Comparison of ENCODE assay signal across 23 mouse cellular contexts in genomic region chr7:137220436-137220835, GRCm38 (mm10).
DNase-seq lines count a peak whose midpoint lies in the region; ATAC-seq lines count a peak whose summit lies in the region.
"Had no signal": no experiment of that assay in that cellular context is flagged by ENCODE, and none has a peak within 500 bp of the region (broad histone marks: within the 10 kb centered on the region; RNA-seq: fewer than 3 reads in every experiment).

No protein-coding gene starts in this region.

- H3K27ac ChIP-seq in hindbrain, embryonic 15.5 days (replicated peaks), result peak overlapping the region; percentile 17; the same call in 1 of the 2 replicates
- no peak overlapping the region for H3K27ac ChIP-seq in hindbrain, embryonic 11.5 days (ENCODE audit: low read depth, low read length)
- H3K27ac ChIP-seq in neural tube, embryonic 15.5 days (replicated peaks), result peak overlapping the region; percentile 46; the same call in 1 of the 2 replicates
- no peak overlapping the region for H3K27ac ChIP-seq in forebrain, embryonic 13.5 days
- H3K27ac ChIP-seq: embryonic facial prominence, embryonic 13.5 days; embryonic facial prominence, embryonic 15.5 days; forebrain, embryonic 10.5 days; forebrain, embryonic 12.5 days; forebrain, embryonic 15.5 days had no signal

- H3K4me2 ChIP-seq in hindbrain, embryonic 15.5 days, result no peak overlapping the region
- H3K4me2 ChIP-seq in hindbrain, embryonic 11.5 days (replicated peaks; ENCODE audit: low read depth, low read length), result no peak overlapping the region
- H3K4me2 ChIP-seq in neural tube, embryonic 15.5 days, result no peak overlapping the region
- H3K4me2 ChIP-seq in forebrain, embryonic 13.5 days, result no peak overlapping the region
- H3K4me2 ChIP-seq: embryonic facial prominence, embryonic 13.5 days; embryonic facial prominence, embryonic 15.5 days; forebrain, embryonic 12.5 days; forebrain, embryonic 15.5 days had no signal

- no peak overlapping the region for H3K4me3 ChIP-seq in hindbrain, embryonic 15.5 days
- H3K4me3 ChIP-seq in hindbrain, embryonic 11.5 days (ENCODE audit: low read depth, low read length), result no peak overlapping the region
- H3K4me3 ChIP-seq in neural tube, embryonic 15.5 days (replicated peaks), result no peak overlapping the region
- H3K4me3 ChIP-seq in forebrain, embryonic 13.5 days, result no peak overlapping the region
- H3K4me3 ChIP-seq: embryonic facial prominence, embryonic 13.5 days; embryonic facial prominence, embryonic 15.5 days; erythroblast, embryonic 14.5 days; forebrain, embryonic 10.5 days; forebrain, embryonic 12.5 days; forebrain, embryonic 15.5 days had no signal

- no peaks in the 10 kb centered on the region for H3K36me3 ChIP-seq in hindbrain, embryonic 15.5 days
- no peaks in the 10 kb centered on the region for H3K36me3 ChIP-seq in hindbrain, embryonic 11.5 days (ENCODE audit: control insufficient read depth, insufficient read depth, low read length)
- peaks cover 5% of the 10 kb centered on the region for H3K36me3 ChIP-seq in neural tube, embryonic 15.5 days
- no peaks in the 10 kb centered on the region for H3K36me3 ChIP-seq in forebrain, embryonic 13.5 days (ENCODE audit: poor library complexity, severe bottlenecking)
- H3K36me3 ChIP-seq: embryonic facial prominence, embryonic 15.5 days; forebrain, embryonic 10.5 days; forebrain, embryonic 12.5 days; forebrain, embryonic 15.5 days had no signal

- peak; percentile 66 to 76 for DNase-seq in cerebellum, postnatal 14 days
- DNase-seq in cerebellum, adult 11-12 months, result no peak
- DNase-seq in hindbrain, embryonic 11.5 days (ENCODE audit: low spot score), result no peak
- peak; percentile 54 for DNase-seq in left cerebral cortex, postnatal 4 days
- no peak for DNase-seq in left cerebral cortex, adult 9 months (ENCODE audit: low spot score in 2 of 2)
- DNase-seq: adrenal gland, adult 2 months; adrenal gland, postnatal 10 days; adrenal gland, postnatal 25 days; cerebellum, adult 18-20 months; cerebellum, adult 8-10 months; cerebellum, adult 9-11 months; cerebellum, postnatal 36 days; embryo, embryonic 11 days; forebrain, postnatal 0 days had no signal

- intact Hi-C loops in left cerebral cortex, postnatal 4 days (cut with DNase I), result no loop called here

- no peaks in the 10 kb centered on the region for H3K27me3 ChIP-seq in hindbrain, embryonic 15.5 days
- no peaks in the 10 kb centered on the region for H3K27me3 ChIP-seq in hindbrain, embryonic 11.5 days (ENCODE audit: control insufficient read depth, insufficient read depth, low read length)
- no peaks in the 10 kb centered on the region for H3K27me3 ChIP-seq in neural tube, embryonic 15.5 days (replicated peaks)
- H3K27me3 ChIP-seq in forebrain, embryonic 13.5 days, result peaks cover 67% of the 10 kb centered on the region
- H3K27me3 ChIP-seq: embryonic facial prominence, embryonic 15.5 days had no signal

- no peak overlapping the region for H3K9ac ChIP-seq in hindbrain, embryonic 15.5 days
- H3K9ac ChIP-seq in hindbrain, embryonic 11.5 days (ENCODE audit: low read depth, low read length), result no peak overlapping the region
- H3K9ac ChIP-seq in neural tube, embryonic 15.5 days (replicated peaks), result no peak overlapping the region
- no peak overlapping the region for H3K9ac ChIP-seq in forebrain, embryonic 13.5 days
- H3K9ac ChIP-seq: embryonic facial prominence, embryonic 13.5 days; embryonic facial prominence, embryonic 15.5 days; forebrain, embryonic 12.5 days; forebrain, embryonic 15.5 days; forebrain, postnatal 0 days had no signal

- no peaks in the 10 kb centered on the region for H3K9me3 ChIP-seq in hindbrain, embryonic 15.5 days
- H3K9me3 ChIP-seq in hindbrain, embryonic 11.5 days (ENCODE audit: control insufficient read depth, low read length), result no peaks in the 10 kb centered on the region
- no peaks in the 10 kb centered on the region for H3K9me3 ChIP-seq in neural tube, embryonic 15.5 days (replicated peaks)
- no peaks in the 10 kb centered on the region for H3K9me3 ChIP-seq in forebrain, embryonic 13.5 days (replicated peaks)
- H3K9me3 ChIP-seq: embryonic facial prominence, embryonic 13.5 days; embryonic facial prominence, embryonic 15.5 days; forebrain, embryonic 10.5 days; forebrain, embryonic 12.5 days; forebrain, embryonic 15.5 days had no signal

- peaks cover 32% of the 10 kb centered on the region for H3K4me1 ChIP-seq in hindbrain, embryonic 15.5 days (replicated peaks)
- H3K4me1 ChIP-seq in hindbrain, embryonic 11.5 days (replicated peaks; ENCODE audit: control insufficient read depth, insufficient read depth, low read length), result no peaks in the 10 kb centered on the region; the same call in 1 of the 2 replicates
- peaks cover 56% of the 10 kb centered on the region for H3K4me1 ChIP-seq in neural tube, embryonic 15.5 days
- peaks cover 19% of the 10 kb centered on the region for H3K4me1 ChIP-seq in forebrain, embryonic 13.5 days

- WGBS in hindbrain, embryonic 15.5 days, result 61% methylated on average over 4 of the region's 4 CpGs
- WGBS in hindbrain, embryonic 11.5 days, result 89% methylated on average over 4 of the region's 4 CpGs
- WGBS in neural tube, embryonic 15.5 days, result 78% methylated on average over 4 of the region's 4 CpGs
- WGBS in forebrain, embryonic 13.5 days, result 73% methylated on average over 4 of the region's 4 CpGs

- no peak for ATAC-seq in hindbrain, embryonic 15.5 days (ENCODE audit: low FRiP score, low read depth)
- ATAC-seq in hindbrain, embryonic 11.5 days (ENCODE audit: low FRiP score), result no peak
- ATAC-seq in neural tube, embryonic 15.5 days (ENCODE audit: low FRiP score), result no peak
- ATAC-seq in forebrain, embryonic 13.5 days, result no peak
- ATAC-seq: forebrain, embryonic 15.5 days; forebrain, postnatal 0 days had no signal

Comparison
In these comparisons a context has a peak if more than half of its experiments do, and no peak if none do; other contexts are left out.
1. DNase-seq: peak in cerebellum, postnatal 14 days (2 of 2) and left cerebral cortex, postnatal 4 days (single experiment); none in cerebellum, adult 11-12 months (single experiment), hindbrain, embryonic 11.5 days (single experiment) and left cerebral cortex, adult 9 months (0 of 2).
2. H3K27ac ChIP-seq: peak in hindbrain, embryonic 15.5 days (single experiment) and neural tube, embryonic 15.5 days (single experiment); none in hindbrain, embryonic 11.5 days (single experiment) and forebrain, embryonic 13.5 days (single experiment).